Mouse (Mus musculus) MEL (cell line): ENCODE measurements around the gene Szrd1. TPM values are rescaled to one million over a fixed set of nuclear protein-coding genes. Genes with fewer than 3 reads are reported as not detected.

ENCODE experiments used
- DNase-seq: peaks from one replicate; pipeline ENCODE4 v3.0.0; 2011; ENCODE audit warnings: low read depth, low spot score
- H3K27ac ChIP-seq: 2 replicates; pipeline ENCODE4 v1.5.1; 2012; ENCODE audit warnings: low read depth, mild to moderate bottlenecking, control low read depth, low read length, moderate library complexity; ENCODE audit not compliant: control insufficient read depth
- H3K27me3 ChIP-seq, 2 experiments: fragments of 150-350 bp in 1 of 2; sonication (generic) in 1 of 2; 2 replicates each; pipeline ENCODE4 v1.6.1; 2012; ENCODE audit warnings: low read length in 2 of 2, mild to moderate bottlenecking in 2 of 2, improper control_type of control experiment in 1 of 2, moderate library complexity in 1 of 2; ENCODE audit not compliant: insufficient read depth in 2 of 2, control insufficient read depth in 1 of 2
- H3K36me3 ChIP-seq, 2 experiments: 2 replicates each; pipeline ENCODE4 v1.6.1; 2012 to 2014; ENCODE audit warnings: low read length in 2 of 2, improper control_type of control experiment in 1 of 2, inconsistent platforms in 1 of 2, mild to moderate bottlenecking in 1 of 2; ENCODE audit not compliant: insufficient read depth in 2 of 2, control insufficient read depth in 1 of 2
- H3K4me1 ChIP-seq, 2 experiments: fragments of 150-350 bp in 1 of 2; sonication (generic) in 1 of 2; 2 replicates each; pipeline ENCODE4 v1.6.1; 2012; ENCODE audit warnings: low read length in 2 of 2, improper control_type of control experiment in 1 of 2, mild to moderate bottlenecking in 1 of 2; ENCODE audit not compliant: insufficient read depth in 2 of 2, control insufficient read depth in 1 of 2
- H3K4me3 ChIP-seq, 2 experiments: fragments of 150-350 bp in 1 of 2; sonication (generic) in 1 of 2; 2 replicates each; pipeline ENCODE4 v1.5.1; 2012; ENCODE audit warnings: low read depth in 2 of 2, low read length in 2 of 2, mild to moderate bottlenecking in 2 of 2, moderate library complexity in 2 of 2, control low read depth in 1 of 2, improper control_type of control experiment in 1 of 2; ENCODE audit not compliant: control insufficient read depth in 1 of 2, insufficient read depth in 1 of 2
- H3K79me2 ChIP-seq: 2 replicates; pipeline ENCODE4 v1.6.1; 2012; ENCODE audit warnings: mild to moderate bottlenecking, low read length, moderate library complexity; ENCODE audit not compliant: control insufficient read depth, poor library complexity, insufficient read depth
- H3K9ac ChIP-seq: 2 replicates; pipeline ENCODE4 v1.6.1; 2012; ENCODE audit warnings: low read depth, mild to moderate bottlenecking, control low read depth, low read length, moderate library complexity; ENCODE audit not compliant: control insufficient read depth, poor library complexity, severe bottlenecking
- H3K9me3 ChIP-seq: fragments of 150-350 bp; sonication (generic); replicated peaks from 2 replicates; pipeline ENCODE4 v1.6.1; 2012; ENCODE audit warnings: mild to moderate bottlenecking, low read length, improper control_type of control experiment, moderate library complexity; ENCODE audit not compliant: insufficient read depth
- CHD1 ChIP-seq: IDR thresholded peaks from 2 replicates; pipeline ENCODE4 v1.6.1; 2012; ENCODE audit warnings: low read depth, mild to moderate bottlenecking, inconsistent platforms, low read length, improper control_type of control experiment
- CHD2 ChIP-seq: IDR thresholded peaks from 2 replicates; pipeline ENCODE4 v1.6.1; 2011; ENCODE audit warnings: low read length, improper control_type of control experiment
- E2F4 ChIP-seq: IDR thresholded peaks from 2 replicates; pipeline ENCODE4 v1.6.1; 2011; ENCODE audit warnings: low read depth, low read length, improper control_type of control experiment, borderline replicate concordance
- ELF1 ChIP-seq: IDR thresholded peaks from 2 replicates; pipeline ENCODE4 v1.6.1; 2014; ENCODE audit warnings: low read depth, mild to moderate bottlenecking, inconsistent platforms, low read length, improper control_type of control experiment, moderate library complexity
- GABPA ChIP-seq: IDR thresholded peaks from 2 replicates; pipeline ENCODE4 v1.6.1; 2012; ENCODE audit warnings: low read depth, mild to moderate bottlenecking, inconsistent platforms, low read length, improper control_type of control experiment, moderate library complexity
- GATA1 ChIP-seq: IDR thresholded peaks from 2 replicates; pipeline ENCODE4 v1.6.1; 2011; ENCODE audit warnings: low read depth, low read length, improper control_type of control experiment
- MXI1 ChIP-seq: IDR thresholded peaks from 2 replicates; pipeline ENCODE4 v1.6.1; 2011; ENCODE audit warnings: mild to moderate bottlenecking, low read depth, low read length, improper control_type of control experiment
- MYC ChIP-seq: IDR thresholded peaks from 2 replicates; pipeline ENCODE4 v1.6.1; 2011; ENCODE audit warnings: low read depth, mild to moderate bottlenecking, low read length, improper control_type of control experiment, moderate library complexity
- NRF1 ChIP-seq: IDR thresholded peaks from 2 replicates; pipeline ENCODE4 v1.6.1; 2014; ENCODE audit warnings: low read depth, mild to moderate bottlenecking, inconsistent platforms, low read length, improper control_type of control experiment, moderate library complexity; ENCODE audit not compliant: poor library complexity, insufficient read depth, severe bottlenecking
- POLR2AphosphoS2 ChIP-seq: IDR thresholded peaks from 2 replicates; pipeline ENCODE4 v1.6.1; 2011; ENCODE audit warnings: low read length, improper control_type of control experiment
- RAD21 ChIP-seq: IDR thresholded peaks from 2 replicates; pipeline ENCODE4 v1.6.1; 2011; ENCODE audit warnings: mild to moderate bottlenecking, low read depth, low read length, improper control_type of control experiment
- SIN3A ChIP-seq: IDR thresholded peaks from 2 replicates; pipeline ENCODE4 v1.6.1; 2012; ENCODE audit warnings: low read length, improper control_type of control experiment, inconsistent platforms
- UBTF ChIP-seq: IDR thresholded peaks from 2 replicates; pipeline ENCODE4 v1.6.1; 2012; ENCODE audit warnings: low read depth, mild to moderate bottlenecking, inconsistent platforms, low read length, improper control_type of control experiment, moderate library complexity, borderline replicate concordance; ENCODE audit not compliant: insufficient read depth
- USF2 ChIP-seq, 2 experiments: IDR thresholded peaks; 2 replicates each; pipeline ENCODE4 v1.6.1; 2011 to 2012; ENCODE audit warnings: improper control_type of control experiment in 2 of 2, low read length in 2 of 2, borderline replicate concordance in 1 of 2, inconsistent platforms in 1 of 2, low read depth in 1 of 2, mild to moderate bottlenecking in 1 of 2; ENCODE audit not compliant: insufficient read depth in 1 of 2
- ZKSCAN1 ChIP-seq: IDR thresholded peaks from 2 replicates; pipeline ENCODE4 v1.6.1; 2012; ENCODE audit warnings: low read depth, mild to moderate bottlenecking, inconsistent platforms, low read length, improper control_type of control experiment, moderate library complexity
- ZNF384 ChIP-seq: IDR thresholded peaks from 2 replicates; pipeline ENCODE4 v1.6.1; 2012; ENCODE audit warnings: low read depth, mild to moderate bottlenecking, inconsistent platforms, low read length, improper control_type of control experiment
- polyA plus RNA-seq, 2 experiments: library from polyadenylated mRNA; stranded (reverse) in 1 of 2; unstranded in 1 of 2; fragments of >175 nt in 1 of 2; fragments of >200 nt in 1 of 2; gene quantifications; 2 replicates each; pipeline versions ENCODE4 v1.2.1 to v1.2.4; 2012; ENCODE audit warnings: low replicate concordance in 2 of 2, low read depth in 1 of 2; ENCODE audit not compliant: insufficient read length in 2 of 2, insufficient read depth in 1 of 2, missing spikeins in 1 of 2
- total RNA-seq: library from RNA; depleted of rRNA; stranded (reverse); fragments of 300-350 nt; gene quantifications from 2 replicates; pipeline ENCODE4 v1.2.3, GENCODE M21; 2012

Szrd1 gene
- total and polyA plus RNA-seq, 3 experiments: 63.0 to 137 TPM; not detected in 1

DNA sequence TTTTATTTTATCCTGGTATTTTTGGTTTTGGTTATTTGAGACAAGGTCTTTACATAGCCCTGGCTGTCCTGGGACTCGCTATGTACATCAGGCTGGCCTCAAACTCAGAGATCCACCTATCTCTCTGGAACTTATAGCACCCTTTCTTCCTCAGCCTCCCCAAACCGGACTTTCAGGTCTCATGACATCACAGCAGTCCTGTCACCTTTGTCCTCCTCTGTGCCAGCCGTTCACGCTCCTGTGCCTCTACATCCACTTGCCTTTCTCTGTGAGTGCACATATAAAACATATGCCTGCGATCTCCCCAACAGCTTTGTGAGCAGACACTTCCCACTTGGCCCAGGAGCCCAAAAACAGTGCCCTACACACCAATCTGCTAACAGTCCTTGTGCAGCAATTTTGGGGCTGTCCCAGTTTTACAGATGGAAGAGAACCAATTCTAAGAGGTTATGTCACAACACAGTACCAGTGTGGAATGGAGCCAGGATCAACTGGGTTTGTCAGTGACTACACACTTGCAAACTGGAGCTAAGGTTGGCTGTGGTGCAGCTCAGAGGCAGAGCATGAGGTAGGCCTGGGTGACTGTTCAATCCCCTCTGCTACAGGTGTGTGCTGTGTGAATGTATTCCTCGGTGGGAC is 8.8 kb downstream of the Szrd1 start:
- Histone ChIP-seq H3K4me3 (no peak overlapping the region), H3K79me2 (peaks cover 71% of the 10 kb centered on the region), H3K27me3 (no peaks in the 10 kb centered on the region), H3K4me1 (no peaks in the 10 kb centered on the region), H3K9ac (no peak overlapping the region), H3K9me3 (no peaks in the 10 kb centered on the region), H3K36me3 (peaks cover 0 to 1% of the 10 kb centered on the region in 2 experiments; a peak in 2 of 4 replicates), H3K27ac (no peak overlapping the region)
- DNase-seq: no peak
- TF ChIP-seq MXI1: no peak
- no peak for TF ChIP-seq USF2 (IDR thresholded peaks at IDR 0.05; ENCODE audit: borderline replicate concordance in 1 of 2, insufficient read depth in 1 of 2, low read depth in 1 of 2, low read length in 2 of 2)
- no peak for TF ChIP-seq UBTF
- no peak for TF ChIP-seq SIN3A
- TF ChIP-seq ELF1: no peak
- no peak for TF ChIP-seq CHD1
- no peak for TF ChIP-seq GATA1
- TF ChIP-seq ZNF384: no peak
- TF ChIP-seq RAD21: no peak
- TF ChIP-seq CHD2: no peak
- TF ChIP-seq ZKSCAN1: no peak
- TF ChIP-seq E2F4: no peak
- no peak for TF ChIP-seq MYC
- no peak for TF ChIP-seq POLR2AphosphoS2

GRCm38 (mm10) chr4:141129190-141129710 is 10.3 kb downstream of the Szrd1 start:
- no peaks in the 10 kb centered on the region for H3K4me1 ChIP-seq

More at GRCm38 (mm10) chr4:141129190-141129710, 10.3 kb downstream of the Szrd1 start:
- no peak for DNase-seq
- H3K9ac ChIP-seq: no peak overlapping the region
- TF ChIP-seq RAD21 (no peak), GABPA (no peak), NRF1 (no peak), GATA1 (no peak), CHD2 (no peak)
- H3K27ac ChIP-seq: no peak overlapping the region
- H3K27me3 ChIP-seq: no peaks in the 10 kb centered on the region
- no peak overlapping the region for H3K4me3 ChIP-seq
- H3K79me2 ChIP-seq: peaks cover 68% of the 10 kb centered on the region
- peaks cover 0 to 1% of the 10 kb centered on the region in 2 experiments; a peak in 2 of 4 replicates for H3K36me3 ChIP-seq
- no peaks in the 10 kb centered on the region for H3K9me3 ChIP-seq
